Mouse (Mus musculus) heart, embryonic 14.5 days (tissue): ENCODE measurements around the gene Ina. TPM values are rescaled to one million over a fixed set of nuclear protein-coding genes. Genes with fewer than 3 reads are reported as not detected.

Experiments used
- ATAC-seq: fragments of 200-750 bp; cut with Nextera tagmentation; 2 replicates; pipeline ENCODE4 v1.8.0; 2017; ENCODE audit warnings: low read depth, moderate TSS enrichment; ENCODE audit not compliant: insufficient number of reproducible peaks, insufficient read depth, low FRiP score
- H3K27ac ChIP-seq, 2 experiments: fragments of 200-500 bp in 1 of 2; fragments of 300-500 bp in 1 of 2; sonication (generic) in 1 of 2; replicated peaks in 1 of 2; 2 replicates each; pipeline ENCODE4 v1.5.1; 2012 to 2014; ENCODE audit warnings: low read depth in 2 of 2, low read length in 2 of 2, control low read depth in 1 of 2, mild to moderate bottlenecking in 1 of 2, mixed read lengths in 1 of 2; ENCODE audit not compliant: control insufficient read depth in 1 of 2, insufficient read depth in 1 of 2
- H3K27me3 ChIP-seq: fragments of 300-500 bp; sonication (generic); 2 replicates; pipeline ENCODE4 v1.6.1; 2014; ENCODE audit warnings: mild to moderate bottlenecking, low read length, control low read depth; ENCODE audit not compliant: control insufficient read depth, insufficient read depth
- H3K36me3 ChIP-seq: fragments of 300-500 bp; sonication (generic); 2 replicates; pipeline ENCODE4 v1.6.1; 2014; ENCODE audit warnings: mild to moderate bottlenecking, control low read depth, low read length, mixed read lengths; ENCODE audit not compliant: control insufficient read depth, insufficient read depth
- H3K4me1 ChIP-seq, 2 experiments: fragments of 200-500 bp in 1 of 2; fragments of 300-500 bp in 1 of 2; sonication (generic) in 1 of 2; 2 replicates each; pipeline ENCODE4 v1.6.1; 2012 to 2014; ENCODE audit warnings: low read length in 2 of 2, control low read depth in 1 of 2, mixed read lengths in 1 of 2; ENCODE audit not compliant: control insufficient read depth in 2 of 2, insufficient read depth in 2 of 2
- H3K4me2 ChIP-seq: fragments of 300-500 bp; sonication (generic); 2 replicates; pipeline ENCODE4 v1.6.1; 2014; ENCODE audit warnings: mild to moderate bottlenecking, low read length
- H3K4me3 ChIP-seq, 2 experiments: fragments of 200-500 bp in 1 of 2; fragments of 300-500 bp in 1 of 2; sonication (generic) in 1 of 2; 2 replicates each; pipeline ENCODE4 v1.5.1; 2012 to 2014; ENCODE audit warnings: low read length in 2 of 2, mild to moderate bottlenecking in 2 of 2, control low read depth in 1 of 2, low read depth in 1 of 2, moderate library complexity in 1 of 2; ENCODE audit not compliant: control insufficient read depth in 1 of 2, insufficient read depth in 1 of 2
- H3K9ac ChIP-seq: fragments of 300-500 bp; sonication (generic); 2 replicates; pipeline ENCODE4 v1.6.1; 2014; ENCODE audit warnings: mild to moderate bottlenecking, low read length
- H3K9me3 ChIP-seq: fragments of 300-500 bp; sonication (generic); 2 replicates; pipeline ENCODE4 v1.6.1; 2016; ENCODE audit warnings: low read length, control low read depth; ENCODE audit not compliant: control insufficient read depth
- WGBS: fragments of 180-500 bp; shearing (Covaris S2); extraction: QIAGEN DNeasy Blood & Tissue Kit; methylation state at CpG from one replicate; pipeline ENCODE4 v1.1.7; 2014; 5-methylcytosine and 5-hydroxymethylcytosine counted together
- polyA plus RNA-seq: library from polyadenylated mRNA; unstranded; fragments of >200 nt; fragmentation: Nextera tagmentation; extraction: Ambion mirVana; gene quantifications from 2 replicates; pipeline ENCODE4 v1.2.1, GENCODE M21; 2014

Gene Ina
- polyA plus RNA-seq, 1 experiment from 2014 or later, result 0.30 TPM

- no peak for ATAC-seq
- H3K36me3 ChIP-seq, result peaks cover 6% of the 10 kb centered on the region
- no peaks in the 10 kb centered on the region for H3K27me3 ChIP-seq
- H3K9me3 ChIP-seq, result no peaks in the 10 kb centered on the region
- H3K4me2 ChIP-seq, result no peak overlapping the region
- 92% methylated on average over 3 of the region's 3 CpGs for WGBS
- H3K27ac ChIP-seq, result no peak overlapping the region
- H3K4me3 ChIP-seq, result no peak overlapping the region
- no peak overlapping the region for H3K9ac ChIP-seq
- H3K4me1 ChIP-seq, result peaks cover 3 to 8% of the 10 kb centered on the region in 2 experiments
These were observed 51.4 kb downstream of the Ina start for GRCm38 (mm10) chr19:47065860-47066259.

GRCm38 (mm10) chr19:47067096-47067882 is 52.8 kb downstream of the Ina start, which contains the start of gene Taf5:
Gene Taf5 (plus strand): TSS chr19:47067746.
- WGBS, result 9% methylated on average over 49 of the region's 49 CpGs
- peaks cover 20% of the 10 kb centered on the region for H3K36me3 ChIP-seq
- peak within 1 kb of the TSS; percentile 71 to 84 for H3K27ac ChIP-seq
- H3K27me3 ChIP-seq, result no peaks in the 10 kb centered on the region
- H3K4me3 ChIP-seq, result peak within 1 kb of the TSS; percentile 78 to 81
- no peaks in the 10 kb centered on the region for H3K9me3 ChIP-seq
- ATAC-seq, result peak; percentile 67
- H3K4me2 ChIP-seq, result peak within 1 kb of the TSS; percentile 85
- peaks cover 3 to 8% of the 10 kb centered on the region in 2 experiments for H3K4me1 ChIP-seq
- peak within 1 kb of the TSS; percentile 90 for H3K9ac ChIP-seq

- H3K4me3 ChIP-seq, result peak overlapping the region; percentile 78 to 81
- no peaks in the 10 kb centered on the region for H3K9me3 ChIP-seq
- H3K27ac ChIP-seq, result peak overlapping the region; percentile 71 to 84
- H3K27me3 ChIP-seq, result no peaks in the 10 kb centered on the region
- peak overlapping the region; percentile 85 for H3K4me2 ChIP-seq
- peaks cover 28% of the 10 kb centered on the region for H3K36me3 ChIP-seq
- peak; percentile 89 for ATAC-seq
- H3K4me1 ChIP-seq, result peaks cover 3 to 8% of the 10 kb centered on the region in 2 experiments
- H3K9ac ChIP-seq, result peak overlapping the region; percentile 90
- WGBS, result under 1% methylated on average over 71 of the region's 72 CpGs
These were observed 53.6 kb downstream of the Ina start for GRCm38 (mm10) chr19:47067924-47068611.

Other genes with a start within 250 kb of the Ina start
- gene Nt5c2, start 455 bp downstream of the Ina start, polyA plus RNA-seq, result 115 and 126 TPM in 2 replicates
- 8.8 and 11.0 TPM in 2 replicates for gene Pcgf6, start 36.2 kb downstream of the Ina start, polyA plus RNA-seq
- gene Taf5, start 53.0 kb downstream of the Ina start, polyA plus RNA-seq, result 5.4 and 5.7 TPM in 2 replicates
- gene Usmg5, start 75.9 kb downstream of the Ina start, polyA plus RNA-seq, result 2,728 and 2,838 TPM in 2 replicates
- 4.6 and 5.3 TPM in 2 replicates for gene Pdcd11, start 76.1 kb downstream of the Ina start, polyA plus RNA-seq
- 1.7 and 2.4 TPM in 2 replicates for gene Calhm2, start 123.6 kb downstream of the Ina start, polyA plus RNA-seq
- not detected in 2 replicates for gene Calhm1, start 129.6 kb downstream of the Ina start, polyA plus RNA-seq
- not detected in 2 replicates for gene Calhm3, start 143.1 kb downstream of the Ina start, polyA plus RNA-seq
- gene Neurl1a, start 164.1 kb downstream of the Ina start, polyA plus RNA-seq, result 1.3 and 1.4 TPM in 2 replicates